Mouse (Mus musculus): ENCODE measurements at regions not wholly inside any gene's neighbourhood (a gene's known extent, or its start where the extent isn't known, plus 50 kb on each side); places are given as distances from the start of the nearest gene placed in this dataset.
"Not testable (repeated sequence)": the region's sequence is repeated elsewhere in the genome, so short reads cannot be mapped to it uniquely, and the experiment has no call there.

GRCm38 (mm10) chr14:45806726-45807280 is 148.9 kb upstream of the Ddhd1 start:
- no peak for DNase-seq (ENCODE audit: low spot score in 2 of 2)

GRCm38 (mm10) chr14:45807767-45808166 is 149.8 kb upstream of the Ddhd1 start:
- no peak for DNase-seq (ENCODE audit: low spot score in 2 of 2)

- no peak for DNase-seq (ENCODE audit: low spot score in 2 of 2)
These were observed 151.5 kb upstream of the Ddhd1 start for GRCm38 (mm10) chr14:45809491-45809890.

GRCm38 (mm10) chr14:45810101-45810500 is 152.2 kb upstream of the Ddhd1 start:
- DNase-seq (ENCODE audit: low spot score in 2 of 2) = no peak

- no peak for DNase-seq (ENCODE audit: low spot score in 2 of 2)
These were observed 152.7 kb upstream of the Ddhd1 start for GRCm38 (mm10) chr14:45810630-45811029.

GRCm38 (mm10) chr14:45815598-45815997 is 157.7 kb upstream of the Ddhd1 start:
- DNase-seq (ENCODE audit: low spot score in 2 of 2) = no peak

GRCm38 (mm10) chr14:45816611-45817010 is 158.7 kb upstream of the Ddhd1 start:
- DNase-seq (ENCODE audit: low spot score in 2 of 2) = not testable (repeated sequence)

GRCm38 (mm10) chr14:45817756-45818155 is 159.8 kb upstream of the Ddhd1 start:
- no peak for DNase-seq (ENCODE audit: low spot score in 2 of 2)

- no peak for DNase-seq (ENCODE audit: low spot score in 2 of 2)
These were observed 166.7 kb upstream of the Ddhd1 start for GRCm38 (mm10) chr14:45824601-45825000.

- DNase-seq (ENCODE audit: low spot score in 2 of 2) = no peak
These were observed 168.1 kb upstream of the Ddhd1 start for GRCm38 (mm10) chr14:45826023-45826422.

GRCm38 (mm10) chr14:45827096-45827495 is 169.2 kb upstream of the Ddhd1 start:
- DNase-seq (ENCODE audit: low spot score in 2 of 2) = no peak

- DNase-seq (ENCODE audit: low spot score in 2 of 2) = no peak
These were observed 172.5 kb upstream of the Ddhd1 start for GRCm38 (mm10) chr14:45830457-45830856.

GRCm38 (mm10) chr14:45837039-45837438 is 179.1 kb upstream of the Ddhd1 start:
- no peak for DNase-seq (ENCODE audit: low spot score in 2 of 2)

- no peak for DNase-seq (ENCODE audit: low spot score in 2 of 2)
These were observed 185.9 kb upstream of the Ddhd1 start for GRCm38 (mm10) chr14:45843829-45844228.

- DNase-seq (ENCODE audit: low spot score in 2 of 2) = no peak
These were observed 192.6 kb upstream of the Ddhd1 start for GRCm38 (mm10) chr14:45850588-45850987.

GRCm38 (mm10) chr14:45878428-45878827 is 220.5 kb upstream of the Ddhd1 start:
- peak in 1 of 2 experiments; percentile 28 for DNase-seq (ENCODE audit: low spot score in 2 of 2)

GRCm38 (mm10) chr14:45920783-45921182 is 262.8 kb upstream of the Ddhd1 start:
- no peak for DNase-seq (ENCODE audit: low spot score in 2 of 2)

- DNase-seq (ENCODE audit: low spot score in 2 of 2) = no peak
These were observed 285.6 kb upstream of the Ddhd1 start for GRCm38 (mm10) chr14:45943581-45943980.

GRCm38 (mm10) chr14:45944101-45944500 is 286.2 kb upstream of the Ddhd1 start:
- DNase-seq (ENCODE audit: low spot score in 2 of 2) = no peak

- no peak for DNase-seq (ENCODE audit: low spot score in 2 of 2)
These were observed 286.6 kb upstream of the Ddhd1 start for GRCm38 (mm10) chr14:45944506-45944905.

- no peak for DNase-seq (ENCODE audit: low spot score in 2 of 2)
These were observed 298.7 kb upstream of the Ddhd1 start for GRCm38 (mm10) chr14:45956624-45957023.

- no peak for DNase-seq (ENCODE audit: low spot score in 2 of 2)
These were observed 304.5 kb upstream of the Ddhd1 start for GRCm38 (mm10) chr14:45962474-45962873.

- DNase-seq (ENCODE audit: low spot score in 2 of 2) = no peak
These were observed 306.1 kb upstream of the Ddhd1 start for GRCm38 (mm10) chr14:45964043-45964442.

- DNase-seq (ENCODE audit: low spot score in 2 of 2) = no peak
These were observed 325.4 kb upstream of the Ddhd1 start for GRCm38 (mm10) chr14:45983206-45983857.
